Mouse (Mus musculus): ENCODE measurements at regions not wholly inside any gene's neighbourhood (a gene's known extent, or its start where the extent isn't known, plus 50 kb on each side); places are given as distances from the start of the nearest gene placed in this dataset.

- no peak for TF ChIP-seq CTCF (IDR thresholded peaks at IDR 0.05; ENCODE audit: low read depth)
- H3K4me3 ChIP-seq (replicated peaks; ENCODE audit: low read depth, low read length), result no peak overlapping the region
- DNase-seq (ENCODE audit: low spot score) (no peak), ATAC-seq (replicated peaks; ENCODE audit: low FRiP score, low read depth) (no peak)
- H3K9ac ChIP-seq (ENCODE audit: low read depth, low read length), result no peak overlapping the region
- 61% methylated on average over 12 of the region's 12 CpGs for WGBS
- no peak overlapping the region for H3K4me2 ChIP-seq (ENCODE audit: low read length)
- no peaks in the 10 kb centered on the region for H3K36me3 ChIP-seq (ENCODE audit: insufficient read depth, low read length)
- no peaks in the 10 kb centered on the region for H3K27me3 ChIP-seq (ENCODE audit: insufficient read depth, low read length)
- peaks cover 39% of the 10 kb centered on the region for H3K4me1 ChIP-seq (replicated peaks; ENCODE audit: insufficient read depth, low read length)
- no peaks in the 10 kb centered on the region for H3K9me3 ChIP-seq (replicated peaks; ENCODE audit: low read length)
- H3K27ac ChIP-seq, result peak overlapping the region; percentile 81
Observed at GRCm38 (mm10) chr12:79966621-79967490, 146.0 kb downstream of the Zfp36l1 start.

DNA sequence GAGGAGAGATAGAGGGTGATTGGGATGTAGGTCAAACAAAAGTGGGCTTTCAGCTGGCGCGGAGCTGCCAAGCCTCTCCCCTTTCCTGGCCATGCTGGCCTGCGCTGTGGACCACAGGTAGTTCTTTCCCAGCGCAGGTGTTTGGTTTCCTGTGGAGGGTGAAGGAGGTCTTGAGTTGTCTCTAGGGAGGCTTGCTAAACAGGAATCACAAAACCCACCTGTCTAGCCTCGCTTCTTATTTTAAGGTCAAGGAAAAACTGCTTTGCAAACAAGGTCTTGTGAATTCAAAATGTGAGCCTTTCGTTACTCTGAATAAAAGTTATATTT lies 146.6 kb downstream of the Zfp36l1 start:
- no peak for DNase-seq (ENCODE audit: low spot score)
- H3K9me3 ChIP-seq (replicated peaks; ENCODE audit: low read length), result no peaks in the 10 kb centered on the region
- H3K27me3 ChIP-seq (ENCODE audit: insufficient read depth, low read length), result no peaks in the 10 kb centered on the region
- ATAC-seq (replicated peaks; ENCODE audit: low FRiP score, low read depth), result no peak
- no peak for TF ChIP-seq CTCF (IDR thresholded peaks at IDR 0.05; ENCODE audit: low read depth)
- WGBS, result 60% methylated on average over 6 of the region's 6 CpGs
- peaks cover 34% of the 10 kb centered on the region for H3K4me1 ChIP-seq (replicated peaks; ENCODE audit: insufficient read depth, low read length)
- peak overlapping the region; percentile 56; the same call in 1 of the 2 replicates for H3K9ac ChIP-seq (ENCODE audit: low read depth, low read length)
- H3K4me3 ChIP-seq (replicated peaks; ENCODE audit: low read depth, low read length), result no peak overlapping the region
- H3K36me3 ChIP-seq (ENCODE audit: insufficient read depth, low read length), result no peaks in the 10 kb centered on the region
- peak overlapping the region; percentile 67 for H3K4me2 ChIP-seq (ENCODE audit: low read length)
- peak overlapping the region; percentile 81 for H3K27ac ChIP-seq

DNA sequence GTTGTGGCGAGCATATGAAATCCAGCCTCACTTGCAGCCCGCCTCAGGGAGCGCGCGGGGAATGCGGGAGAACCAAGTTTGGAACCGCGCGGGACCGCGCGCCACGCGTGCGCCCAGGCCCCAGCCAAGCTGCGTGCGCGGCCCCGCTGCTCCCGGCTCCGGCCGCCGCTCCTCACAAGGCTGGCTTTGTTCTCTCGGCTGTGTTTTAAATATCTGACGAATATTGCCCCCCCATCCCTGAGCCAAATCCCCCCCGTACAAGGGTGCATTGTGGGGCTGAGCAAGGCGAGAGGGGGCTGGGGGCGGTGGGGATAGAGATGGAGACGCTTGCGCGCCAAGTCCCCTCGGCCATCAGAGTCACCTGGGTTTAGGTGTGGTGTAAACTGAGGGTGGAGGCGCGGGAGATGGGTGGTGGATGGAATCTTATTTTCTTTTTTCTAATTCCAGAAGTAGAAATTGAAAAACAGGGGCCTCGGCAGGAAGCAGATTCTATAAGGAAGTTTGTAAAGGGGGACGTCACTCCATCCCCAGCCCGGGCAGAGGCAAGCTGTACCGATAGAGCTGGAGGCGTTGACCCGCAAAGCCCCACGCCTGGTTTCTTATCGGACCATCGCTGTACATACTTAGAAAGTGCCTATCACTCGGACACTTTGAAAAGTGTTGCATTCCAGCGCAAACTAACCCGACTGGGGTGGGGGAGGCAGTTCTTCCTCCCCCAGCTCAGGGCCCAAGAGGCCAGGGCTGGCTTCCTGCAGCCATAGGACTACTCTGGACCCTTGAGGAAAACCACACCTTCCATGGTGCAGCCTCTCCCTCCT lies 147.1 kb downstream of the Zfp36l1 start:
- ATAC-seq (replicated peaks; ENCODE audit: low FRiP score, low read depth), result peak; percentile 38; the same call in 1 of the 2 replicates
- H3K27ac ChIP-seq, result peak overlapping the region; percentile 81

GRCm38 (mm10) chr12:79963443-79964025 lies 149.3 kb downstream of the Zfp36l1 start:
- no peak overlapping the region for H3K4me2 ChIP-seq (ENCODE audit: low read length)
- H3K36me3 ChIP-seq (ENCODE audit: insufficient read depth, low read length), result no peaks in the 10 kb centered on the region
- 37% methylated on average over 9 of the region's 9 CpGs for WGBS
- H3K4me3 ChIP-seq (replicated peaks; ENCODE audit: low read depth, low read length), result no peak overlapping the region
- DNase-seq (ENCODE audit: low spot score) (peak; percentile 89), ATAC-seq (replicated peaks; ENCODE audit: low FRiP score, low read depth) (no peak)
- H3K27me3 ChIP-seq (ENCODE audit: insufficient read depth, low read length), result no peaks in the 10 kb centered on the region
- no peak for TF ChIP-seq CTCF (IDR thresholded peaks at IDR 0.05; ENCODE audit: low read depth)
- H3K4me1 ChIP-seq (replicated peaks; ENCODE audit: insufficient read depth, low read length), result peaks cover 17% of the 10 kb centered on the region
- H3K27ac ChIP-seq, result peak overlapping the region; percentile 25; the same call in 1 of the 2 replicates
- H3K9ac ChIP-seq (ENCODE audit: low read depth, low read length), result no peak overlapping the region
- no peaks in the 10 kb centered on the region for H3K9me3 ChIP-seq (replicated peaks; ENCODE audit: low read length)

More for the DNA sequence above, 147.1 kb downstream of the Zfp36l1 start:
- TF ChIP-seq CTCF (IDR thresholded peaks at IDR 0.05; ENCODE audit: low read depth), result no peak
- WGBS, result 4% methylated on average over 46 of the region's 46 CpGs
- Histone ChIP-seq H3K9ac (ENCODE audit: low read depth, low read length) (peak overlapping the region; percentile 56), H3K9me3 (replicated peaks; ENCODE audit: low read length) (no peaks in the 10 kb centered on the region), H3K4me3 (replicated peaks; ENCODE audit: low read depth, low read length) (peak overlapping the region; percentile 34), H3K27me3 (ENCODE audit: insufficient read depth, low read length) (no peaks in the 10 kb centered on the region), H3K36me3 (ENCODE audit: insufficient read depth, low read length) (no peaks in the 10 kb centered on the region), H3K4me2 (ENCODE audit: low read length) (peak overlapping the region; percentile 67), H3K4me1 (replicated peaks; ENCODE audit: insufficient read depth, low read length) (peaks cover 29% of the 10 kb centered on the region)
- peak; percentile 70 for DNase-seq (ENCODE audit: low spot score)

GRCm38 (mm10) chr12:79962649-79963236 lies 150.1 kb downstream of the Zfp36l1 start:
- H3K27me3 ChIP-seq (ENCODE audit: insufficient read depth, low read length), result no peaks in the 10 kb centered on the region
- H3K36me3 ChIP-seq (ENCODE audit: insufficient read depth, low read length), result no peaks in the 10 kb centered on the region
- no peak for TF ChIP-seq CTCF (IDR thresholded peaks at IDR 0.05; ENCODE audit: low read depth)
- no peak overlapping the region for H3K4me2 ChIP-seq (ENCODE audit: low read length)
- H3K4me1 ChIP-seq (replicated peaks; ENCODE audit: insufficient read depth, low read length), result peaks cover 16% of the 10 kb centered on the region
- H3K9ac ChIP-seq (ENCODE audit: low read depth, low read length), result no peak overlapping the region
- 92% methylated on average over 11 of the region's 11 CpGs for WGBS
- H3K27ac ChIP-seq, result no peak overlapping the region
- no peaks in the 10 kb centered on the region for H3K9me3 ChIP-seq (replicated peaks; ENCODE audit: low read length)
- H3K4me3 ChIP-seq (replicated peaks; ENCODE audit: low read depth, low read length), result no peak overlapping the region
- DNase-seq (ENCODE audit: low spot score), result no peak
- ATAC-seq (replicated peaks; ENCODE audit: low FRiP score, low read depth), result no peak

DNA sequence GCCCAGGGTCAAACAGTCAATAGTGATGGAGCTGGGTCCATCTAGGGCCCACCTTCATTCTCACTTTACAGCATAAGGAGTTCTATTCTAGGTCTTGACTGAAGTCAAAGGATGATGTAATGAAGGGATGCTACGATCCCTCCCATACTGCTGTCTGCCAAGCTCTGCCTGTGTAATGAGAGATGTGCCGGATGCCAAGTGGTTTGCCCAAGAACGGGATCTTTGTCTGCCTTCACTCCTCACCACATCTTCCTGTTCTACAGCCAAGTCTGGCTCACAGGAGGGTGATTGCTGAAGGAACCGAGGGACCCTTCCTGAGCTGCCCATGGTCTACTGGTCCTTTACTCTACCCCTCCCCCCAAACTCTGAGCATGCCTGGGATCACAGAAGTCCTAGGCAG lies 150.9 kb downstream of the Zfp36l1 start:
- Histone ChIP-seq H3K27ac (no peak overlapping the region), H3K36me3 (ENCODE audit: insufficient read depth, low read length) (no peaks in the 10 kb centered on the region), H3K9me3 (replicated peaks; ENCODE audit: low read length) (no peaks in the 10 kb centered on the region), H3K9ac (ENCODE audit: low read depth, low read length) (no peak overlapping the region), H3K27me3 (ENCODE audit: insufficient read depth, low read length) (no peaks in the 10 kb centered on the region), H3K4me3 (replicated peaks; ENCODE audit: low read depth, low read length) (no peak overlapping the region), H3K4me2 (ENCODE audit: low read length) (no peak overlapping the region), H3K4me1 (replicated peaks; ENCODE audit: insufficient read depth, low read length) (peaks cover 16% of the 10 kb centered on the region)
- no peak for TF ChIP-seq CTCF (IDR thresholded peaks at IDR 0.05; ENCODE audit: low read depth)
- DNase-seq (ENCODE audit: low spot score) (no peak), ATAC-seq (replicated peaks; ENCODE audit: low FRiP score, low read depth) (no peak)
- WGBS, result 78% methylated on average over 4 of the region's 4 CpGs

Data from kidney, postnatal 0 days (tissue).